Mouse (Mus musculus) myocyte (in vitro differentiated cells): ENCODE data around the gene Pappa2. TPM values are rescaled to one million over a fixed set of nuclear protein-coding genes. Genes with fewer than 3 reads are reported as not detected.

Source experiments
- H3K27me3 ChIP-seq: one replicate; pipeline ENCODE4 v1.6.1; 2011; ENCODE audit not compliant: control insufficient read depth, insufficient read depth, insufficient read length
- H3K36me3 ChIP-seq: one replicate; pipeline ENCODE4 v1.6.1; 2011; ENCODE audit not compliant: control insufficient read depth, insufficient read depth
- H3K4me2 ChIP-seq: one replicate; pipeline ENCODE4 v1.6.1; 2011; ENCODE audit warnings: low read depth, control low read depth
- H3K4me3 ChIP-seq: one replicate; pipeline ENCODE4 v1.5.1; 2011; ENCODE audit warnings: mild to moderate bottlenecking, control low read depth, moderate library complexity
- H3K79me2 ChIP-seq: one replicate; pipeline ENCODE4 v1.6.1; 2011; ENCODE audit not compliant: control insufficient read depth, insufficient read depth
- H3ac ChIP-seq: one replicate; pipeline ENCODE4 v1.6.1; 2011; ENCODE audit not compliant: control insufficient read depth, insufficient read length
- CEBPB ChIP-seq: IDR thresholded peaks from 2 replicates; pipeline ENCODE4 v1.6.1; 2011; ENCODE audit warnings: mild to moderate bottlenecking, moderate library complexity; ENCODE audit not compliant: poor library complexity, insufficient read depth, severe bottlenecking
- E2F4 ChIP-seq: IDR thresholded peaks from one replicate; pipeline ENCODE4 v1.6.1; 2011; ENCODE audit warnings: mild to moderate bottlenecking, control low read depth, moderate library complexity; ENCODE audit not compliant: insufficient read depth
- MAX ChIP-seq: IDR thresholded peaks from one replicate; pipeline ENCODE4 v1.6.1; 2011; ENCODE audit warnings: low read depth, mild to moderate bottlenecking, control low read depth
- MYOD1 ChIP-seq, 3 experiments: IDR thresholded peaks; one replicate each; pipeline ENCODE4 v1.6.1; 2011; ENCODE audit warnings: control low read depth in 2 of 3, low read depth in 2 of 3, mild to moderate bottlenecking in 2 of 3, moderate library complexity in 1 of 3; ENCODE audit not compliant: insufficient read length in 2 of 3, control insufficient read depth in 1 of 3
- MYOG ChIP-seq, 3 experiments: IDR thresholded peaks; one replicate each; pipeline ENCODE4 v1.6.1; 2011; ENCODE audit warnings: control low read depth in 2 of 3, low read depth in 2 of 3, mild to moderate bottlenecking in 2 of 3; ENCODE audit not compliant: insufficient read length in 2 of 3, control insufficient read depth in 1 of 3, insufficient read depth in 1 of 3
- POLR2A ChIP-seq: IDR thresholded peaks from one replicate; pipeline ENCODE4 v1.6.1; 2011; ENCODE audit warnings: low read depth, mild to moderate bottlenecking, control low read depth, moderate library complexity; ENCODE audit not compliant: insufficient read length
- POLR2AphosphoS2 ChIP-seq: IDR thresholded peaks from one replicate; pipeline ENCODE4 v1.6.1; 2011; ENCODE audit warnings: low read depth, control low read depth; ENCODE audit not compliant: insufficient read length
- REST ChIP-seq: IDR thresholded peaks from one replicate; pipeline ENCODE4 v1.6.1; 2011; ENCODE audit warnings: mild to moderate bottlenecking, control low read depth, moderate library complexity; ENCODE audit not compliant: insufficient read depth, insufficient read length
- SRF ChIP-seq: IDR thresholded peaks from one replicate; pipeline ENCODE4 v1.6.1; 2011; ENCODE audit warnings: low read depth; ENCODE audit not compliant: control insufficient read depth, insufficient read length
- TCF12 ChIP-seq: IDR thresholded peaks from one replicate; pipeline ENCODE4 v1.6.1; 2011; ENCODE audit warnings: mild to moderate bottlenecking, control low read depth; ENCODE audit not compliant: poor library complexity, insufficient read depth, severe bottlenecking
- TCF3 ChIP-seq: IDR thresholded peaks from one replicate; pipeline ENCODE4 v1.6.1; 2011; ENCODE audit warnings: low read depth, control low read depth; ENCODE audit not compliant: insufficient read length
- USF1 ChIP-seq: IDR thresholded peaks from one replicate; pipeline ENCODE4 v1.6.1; 2011; ENCODE audit warnings: low read depth, mild to moderate bottlenecking, control low read depth, moderate library complexity
- polyA plus RNA-seq: library from polyadenylated mRNA; unstranded; fragments of >200 nt; fragmentation: generic; extraction: Trizol; gene quantifications from one replicate; pipeline ENCODE4 v1.2.1, GENCODE M21; 2012; ENCODE audit warnings: missing spikeins

The Pappa2 gene
- polyA plus RNA-seq: 0.97 TPM

DNA sequence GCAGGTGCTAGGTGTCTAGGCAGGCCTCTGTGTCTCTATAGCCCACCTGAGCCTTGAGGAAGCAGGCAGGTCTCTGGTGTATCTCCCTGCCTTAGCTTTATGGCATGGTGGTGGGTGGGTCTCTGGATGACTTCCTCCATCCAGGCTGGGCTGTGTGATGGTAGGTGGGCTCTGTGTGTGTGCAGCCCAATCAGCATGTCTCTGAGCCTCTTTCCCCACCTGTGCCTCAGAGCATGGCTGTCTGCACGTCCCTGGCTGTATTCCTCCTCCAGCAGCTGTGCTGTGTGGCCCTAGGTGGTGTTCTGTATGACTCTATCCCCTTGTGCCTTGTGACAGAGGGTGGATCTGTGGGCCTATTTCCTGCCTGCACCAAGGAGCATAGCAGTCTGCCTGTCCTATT, at the start of gene Pappa2:
Pappa2 (minus strand) TSS at position 101 of the 400 bp plus-strand sequence.
- no peaks in the 10 kb centered on the region for H3K79me2 ChIP-seq
- no peak within 1 kb of the TSS for H3K4me3 ChIP-seq
- TF ChIP-seq TCF12: no peak
- no peak for TF ChIP-seq TCF3
- no peak for TF ChIP-seq SRF
- TF ChIP-seq MYOG (IDR thresholded peaks at IDR 0.05; ENCODE audit: control insufficient read depth in 1 of 3, insufficient read depth in 1 of 3, insufficient read length in 2 of 3, low read depth in 2 of 3): no peak
- TF ChIP-seq MYOD1 (IDR thresholded peaks at IDR 0.05; ENCODE audit: control insufficient read depth in 1 of 3, insufficient read length in 2 of 3, low read depth in 2 of 3): no peak
- no peak for TF ChIP-seq CEBPB
- TF ChIP-seq MAX: no peak

DNA sequence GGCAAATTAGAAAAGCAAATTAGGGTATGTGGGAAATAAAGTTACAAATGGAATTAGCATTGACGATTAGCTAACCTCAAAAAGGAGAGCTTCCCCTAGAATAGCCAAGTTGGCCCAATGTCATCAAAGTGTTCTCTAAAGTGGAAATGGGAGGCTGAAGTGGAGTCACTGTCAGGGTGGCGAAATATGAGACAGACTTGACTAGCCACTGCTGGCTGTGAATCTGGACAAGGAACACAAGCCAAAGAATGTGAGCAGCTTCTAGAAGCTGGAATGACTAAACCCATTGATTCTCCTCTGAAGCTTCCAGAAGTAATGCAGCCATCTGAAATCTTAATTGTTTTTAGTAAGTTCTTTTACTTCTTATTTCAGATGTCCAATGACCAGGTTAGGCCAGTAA, 48.8 kb upstream of the Pappa2 start:
- Histone ChIP-seq H3K79me2 (no peaks in the 10 kb centered on the region), H3K4me2 (no peak overlapping the region), H3K4me3 (no peak overlapping the region), H3K27me3 (no peaks in the 10 kb centered on the region), H3K36me3 (no peaks in the 10 kb centered on the region), H3ac (no peak overlapping the region)
- TF ChIP-seq MYOD1 (IDR thresholded peaks at IDR 0.05; ENCODE audit: control insufficient read depth in 1 of 3, insufficient read length in 2 of 3, low read depth in 2 of 3) (no peak), E2F4 (no peak), TCF12 (no peak), SRF (no peak), USF1 (no peak), TCF3 (no peak), CEBPB (no peak)

More for the DNA sequence above, at the start of gene Pappa2:
- Histone ChIP-seq H3K4me2 (no peak within 1 kb of the TSS), H3K36me3 (no peaks in the 10 kb centered on the region), H3K27me3 (no peaks in the 10 kb centered on the region), H3ac (no peak within 1 kb of the TSS)

DNA sequence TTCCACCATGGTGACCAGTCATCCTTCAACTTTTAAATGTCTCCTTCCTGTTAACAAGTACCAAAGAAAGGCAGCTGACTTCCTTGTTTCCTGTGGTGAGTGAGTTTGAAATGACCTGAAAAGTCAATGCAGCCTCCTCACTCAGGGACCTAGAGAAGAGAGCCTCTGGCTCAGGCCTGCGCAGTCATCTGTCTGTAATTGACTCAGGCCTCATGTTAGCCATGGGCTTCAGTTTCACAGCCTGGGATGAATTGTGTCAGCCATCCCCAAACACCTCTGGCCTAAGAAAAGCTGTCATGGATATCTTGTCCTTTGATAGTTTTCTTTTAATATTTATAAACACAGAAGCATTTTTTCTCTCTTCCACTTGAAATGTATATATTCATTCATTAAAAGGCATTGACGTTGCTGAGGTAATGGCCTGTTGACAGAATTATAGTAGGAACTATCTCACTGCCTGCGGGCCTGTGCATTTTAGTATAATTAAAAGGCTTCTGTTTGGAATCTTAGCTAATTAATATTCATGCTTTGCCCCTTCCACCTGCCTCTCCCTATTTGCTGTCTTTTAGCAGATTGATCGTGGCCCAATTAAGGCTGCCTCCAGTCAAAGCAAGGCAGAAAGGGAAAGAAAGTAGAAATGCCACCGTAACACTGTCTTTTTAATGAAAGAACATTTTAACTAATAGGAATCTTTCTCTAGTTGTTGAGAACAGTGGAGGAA, 34.8 kb upstream of the Pappa2 start:
- Histone ChIP-seq H3ac (no peak overlapping the region), H3K79me2 (no peaks in the 10 kb centered on the region), H3K36me3 (no peaks in the 10 kb centered on the region), H3K27me3 (no peaks in the 10 kb centered on the region), H3K4me3 (no peak overlapping the region), H3K4me2 (no peak overlapping the region)
- TF ChIP-seq MYOD1 (IDR thresholded peaks at IDR 0.05; ENCODE audit: control insufficient read depth in 1 of 3, insufficient read length in 2 of 3, low read depth in 2 of 3): no peak
- no peak for TF ChIP-seq CEBPB
- no peak for TF ChIP-seq POLR2AphosphoS2
- TF ChIP-seq TCF12: no peak
- TF ChIP-seq E2F4: no peak
- TF ChIP-seq REST: no peak
- no peak for TF ChIP-seq TCF3
- no peak for TF ChIP-seq MYOG (IDR thresholded peaks at IDR 0.05; ENCODE audit: control insufficient read depth in 1 of 3, insufficient read depth in 1 of 3, insufficient read length in 2 of 3, low read depth in 2 of 3)
- TF ChIP-seq POLR2A: no peak
- no peak for TF ChIP-seq SRF
- no peak for TF ChIP-seq MAX
- TF ChIP-seq USF1: no peak

DNA sequence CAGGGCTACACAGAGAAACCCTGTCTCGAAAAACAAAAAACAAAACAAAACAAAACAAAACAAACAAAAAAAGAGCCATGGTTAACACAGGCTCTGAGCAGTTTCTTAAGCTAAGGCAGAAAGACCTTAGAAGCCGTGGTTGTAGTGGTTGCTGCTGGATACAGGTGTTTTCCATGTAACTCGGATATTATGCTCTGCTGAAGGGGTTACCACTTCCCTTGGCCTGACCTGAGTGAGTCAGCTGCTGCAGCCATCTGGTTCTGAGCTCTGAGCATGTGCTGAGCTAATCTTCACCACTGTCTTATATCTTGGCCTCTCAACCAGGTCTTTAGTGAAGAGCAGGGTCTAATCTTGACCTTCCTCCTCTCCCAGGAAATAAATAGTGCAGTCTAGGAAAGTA, 6.8 kb upstream of the Pappa2 start:
- Histone ChIP-seq H3K79me2 (no peaks in the 10 kb centered on the region), H3K4me2 (no peak overlapping the region), H3ac (no peak overlapping the region), H3K4me3 (no peak overlapping the region), H3K36me3 (no peaks in the 10 kb centered on the region), H3K27me3 (no peaks in the 10 kb centered on the region)
- TF ChIP-seq USF1 (no peak), POLR2A (no peak), MYOG (IDR thresholded peaks at IDR 0.05; ENCODE audit: control insufficient read depth in 1 of 3, insufficient read depth in 1 of 3, insufficient read length in 2 of 3, low read depth in 2 of 3) (no peak), SRF (no peak), TCF12 (no peak), MYOD1 (IDR thresholded peaks at IDR 0.05; ENCODE audit: control insufficient read depth in 1 of 3, insufficient read length in 2 of 3, low read depth in 2 of 3) (no peak), E2F4 (no peak), MAX (no peak), POLR2AphosphoS2 (no peak)

- no peak overlapping the region for H3K4me3 ChIP-seq
- H3K79me2 ChIP-seq: no peaks in the 10 kb centered on the region
- no peak overlapping the region for H3K4me2 ChIP-seq
- TF ChIP-seq TCF12: no peak
- TF ChIP-seq CEBPB: no peak
- no peak for TF ChIP-seq POLR2A
- TF ChIP-seq POLR2AphosphoS2: no peak
- no peak for TF ChIP-seq TCF3
- TF ChIP-seq MAX: no peak
- no peak for TF ChIP-seq E2F4
- no peak for TF ChIP-seq MYOD1 (IDR thresholded peaks at IDR 0.05; ENCODE audit: control insufficient read depth in 1 of 3, insufficient read length in 2 of 3, low read depth in 2 of 3)
- no peak for TF ChIP-seq SRF
- no peak for TF ChIP-seq REST
- TF ChIP-seq MYOG (IDR thresholded peaks at IDR 0.05; ENCODE audit: control insufficient read depth in 1 of 3, insufficient read depth in 1 of 3, insufficient read length in 2 of 3, low read depth in 2 of 3): no peak
- H3K36me3 ChIP-seq: no peaks in the 10 kb centered on the region
- H3K27me3 ChIP-seq: peaks cover 9% of the 10 kb centered on the region
- no peak overlapping the region for H3ac ChIP-seq
Measured at GRCm38 (mm10) chr1:158962340-158962739, 17.9 kb downstream of the Pappa2 start.
